Mouse (Mus musculus): ENCODE measurements around the gene Myo1d.
A peak's percentile ranks its signal among the peaks of the same experiment; 100 is the strongest.

Gene Myo1d

DNA sequence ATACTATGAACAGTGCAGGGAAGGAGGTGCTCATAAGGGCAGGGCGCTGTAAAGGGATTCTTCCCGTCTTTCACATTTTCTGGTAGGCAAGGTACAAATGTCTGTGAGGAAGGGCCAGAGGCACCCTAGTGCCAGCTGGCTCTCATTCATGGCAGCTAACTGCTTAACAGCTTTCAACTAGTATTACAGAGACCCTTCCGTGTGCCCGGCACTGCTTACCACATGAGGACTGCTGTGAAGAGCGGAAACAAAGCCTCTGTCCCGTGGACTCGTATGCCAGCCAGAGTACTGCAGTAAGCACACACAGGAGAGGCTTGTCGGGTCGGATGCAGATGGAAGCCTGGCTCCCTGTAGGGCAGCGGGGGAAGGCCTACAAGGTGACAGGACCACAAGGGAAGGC lies 229.6 kb downstream of the Myo1d start:
- no peak for DNase-seq (ENCODE audit: low read depth)

DNA sequence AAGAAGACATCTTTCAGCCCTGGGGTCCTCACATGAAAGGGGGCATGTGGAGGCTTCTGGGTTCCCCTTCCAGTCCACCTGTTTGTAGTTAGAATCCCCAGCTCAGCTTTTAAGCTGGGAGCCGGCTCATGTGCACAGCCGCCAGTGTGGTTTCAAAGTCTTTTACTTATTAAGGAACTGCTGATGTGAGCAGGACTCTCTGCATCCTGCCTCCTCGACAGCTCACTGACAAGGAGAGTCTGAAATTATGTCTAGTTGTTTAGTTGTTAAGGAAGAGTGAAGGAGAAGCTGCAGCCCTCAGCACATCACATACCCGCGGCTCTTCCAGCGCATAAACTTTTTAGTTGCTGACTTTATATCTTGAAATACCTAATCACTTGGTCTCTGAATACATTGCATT lies 230.0 kb downstream of the Myo1d start:
- DNase-seq (ENCODE audit: low read depth): no peak

DNA sequence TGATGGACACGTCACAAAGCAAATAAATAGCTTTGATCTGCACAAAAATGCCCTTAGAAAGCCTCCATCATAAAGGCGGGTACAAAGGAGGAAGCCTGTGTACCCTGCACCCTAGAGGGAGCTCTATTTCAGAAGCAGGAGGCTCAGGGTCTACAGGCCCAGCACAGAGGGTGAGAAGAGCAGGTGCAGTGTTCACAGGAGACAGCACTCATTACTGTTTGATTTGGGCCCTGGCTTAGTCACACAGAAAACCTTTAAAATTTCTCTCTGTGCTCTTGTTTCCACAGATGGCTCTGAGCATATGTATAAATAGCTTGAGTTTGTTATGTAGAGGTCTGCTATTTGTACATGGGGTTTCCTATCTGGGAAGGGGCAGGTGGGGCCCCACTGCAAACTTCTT lies 233.6 kb downstream of the Myo1d start:
- no peak for DNase-seq (ENCODE audit: low read depth)

DNA sequence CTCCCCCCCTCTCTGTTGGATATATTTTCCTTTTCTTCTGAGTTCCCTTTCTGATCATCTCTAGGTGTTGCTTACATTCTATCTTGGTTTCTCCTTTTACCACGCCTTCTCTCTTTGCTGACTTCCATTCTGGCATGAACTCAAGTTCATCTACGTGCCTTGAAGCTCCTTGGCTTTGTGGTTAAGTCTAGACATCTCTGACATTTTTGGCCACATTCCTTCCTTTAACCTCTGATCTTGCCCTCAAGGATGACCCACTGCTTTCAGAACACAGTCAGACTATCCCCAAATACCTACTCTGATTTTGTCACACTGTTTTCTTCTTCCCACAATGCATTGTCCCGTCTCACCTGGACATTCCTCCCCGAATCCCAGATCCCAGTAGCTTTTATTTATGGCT lies 240.8 kb downstream of the Myo1d start:
- no peak for DNase-seq (ENCODE audit: low read depth)

DNA sequence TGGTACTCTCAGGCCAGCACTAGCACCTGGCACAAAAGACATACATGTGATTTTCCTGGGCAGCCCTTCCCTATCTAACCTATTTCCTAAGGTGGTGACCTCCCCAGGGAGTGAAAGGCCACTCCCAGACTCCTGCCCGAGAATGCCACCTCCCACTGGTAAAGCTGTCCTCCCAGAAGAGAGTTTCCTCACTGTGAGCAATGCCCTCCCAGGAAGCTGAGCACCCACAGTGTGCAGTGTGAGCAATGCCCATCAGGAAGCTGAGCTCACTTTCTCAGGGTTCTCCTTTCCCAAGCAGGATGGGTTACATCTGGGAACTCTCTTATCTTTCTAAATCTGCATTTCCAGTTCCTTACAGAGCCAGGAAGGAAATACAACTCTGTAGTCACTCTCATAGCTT lies 246.9 kb downstream of the Myo1d start:
- no peak for DNase-seq (ENCODE audit: low read depth)

DNA sequence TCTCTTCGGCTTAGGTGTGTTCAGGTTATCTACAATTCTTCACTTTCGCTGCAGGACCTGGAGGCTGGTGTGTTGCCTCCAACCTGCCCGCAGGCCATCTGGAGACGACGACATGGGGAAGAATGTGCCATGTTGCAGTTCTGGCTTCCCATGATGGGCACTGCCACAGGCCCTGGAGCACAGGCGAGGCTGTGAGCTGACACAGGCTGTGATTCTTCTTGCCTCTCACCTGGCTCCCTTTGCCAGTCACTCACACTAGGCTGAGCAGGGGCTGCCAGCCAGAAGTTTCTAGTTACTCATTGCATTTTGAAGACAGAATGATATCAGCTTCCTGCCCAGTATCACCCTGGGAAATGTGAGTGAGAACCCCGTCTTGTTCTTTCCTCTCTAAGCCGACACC lies 250.7 kb downstream of the Myo1d start:
- no peak for DNase-seq (ENCODE audit: low read depth)

DNA sequence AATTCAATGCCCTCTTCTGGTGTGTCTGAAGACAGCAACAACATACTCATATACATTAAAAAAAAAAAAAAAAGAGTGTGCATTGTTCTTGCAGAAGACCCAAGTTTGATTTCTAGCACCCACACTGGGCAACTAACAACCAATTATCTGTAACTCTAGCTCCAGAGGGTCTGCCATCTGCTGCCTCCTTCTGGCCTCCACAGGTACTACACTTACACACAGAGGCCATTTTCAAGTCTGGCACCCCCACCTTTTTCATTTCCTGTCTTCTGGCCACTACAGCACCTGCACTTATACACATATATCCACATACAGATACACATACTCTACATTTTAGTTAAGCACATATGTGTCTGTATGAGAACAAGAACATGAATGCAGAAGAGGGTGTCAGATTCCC lies 252.1 kb downstream of the Myo1d start:
- peak; percentile 55 for DNase-seq (ENCODE audit: low read depth)

DNA sequence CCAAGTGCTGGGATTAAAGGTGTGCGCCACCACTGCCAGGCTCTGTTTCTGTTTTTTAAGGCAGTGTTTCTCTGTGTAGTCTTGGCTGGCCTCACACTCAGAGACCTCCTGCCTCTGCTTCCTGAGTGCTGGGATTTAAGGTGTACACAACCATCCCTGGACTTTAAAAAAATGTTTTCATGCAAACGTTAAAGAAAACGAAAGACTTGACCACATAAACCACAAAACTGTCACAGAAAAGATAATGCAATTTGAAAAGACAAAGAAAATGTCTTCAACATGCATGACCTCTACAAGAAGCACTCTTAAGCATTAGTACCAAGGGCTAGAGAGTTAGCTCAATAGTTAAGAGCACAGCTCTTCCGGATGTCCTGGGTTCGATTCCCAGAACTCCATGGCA lies 255.6 kb downstream of the Myo1d start:
- no peak for DNase-seq (ENCODE audit: low read depth)

DNA sequence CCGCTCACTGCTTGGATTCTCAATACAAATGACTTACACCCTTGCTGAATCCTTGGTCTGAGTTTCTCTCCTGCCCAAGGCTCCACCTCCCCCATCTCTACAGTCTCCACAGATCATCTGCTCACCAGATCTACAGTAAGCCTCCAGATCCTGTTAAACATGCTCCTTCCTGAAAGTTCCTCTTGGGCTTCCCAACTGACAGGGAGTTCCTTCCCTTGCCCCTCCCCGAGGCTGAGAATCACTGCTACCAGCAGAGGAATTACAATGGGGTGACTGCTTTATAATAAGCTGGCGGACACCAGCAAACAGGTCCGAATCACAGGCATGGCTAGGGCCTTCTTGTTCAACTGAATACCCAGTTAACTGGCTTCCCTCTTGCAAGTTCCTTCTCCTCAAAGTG lies 256.4 kb downstream of the Myo1d start:
- DNase-seq (ENCODE audit: low read depth): no peak

DNA sequence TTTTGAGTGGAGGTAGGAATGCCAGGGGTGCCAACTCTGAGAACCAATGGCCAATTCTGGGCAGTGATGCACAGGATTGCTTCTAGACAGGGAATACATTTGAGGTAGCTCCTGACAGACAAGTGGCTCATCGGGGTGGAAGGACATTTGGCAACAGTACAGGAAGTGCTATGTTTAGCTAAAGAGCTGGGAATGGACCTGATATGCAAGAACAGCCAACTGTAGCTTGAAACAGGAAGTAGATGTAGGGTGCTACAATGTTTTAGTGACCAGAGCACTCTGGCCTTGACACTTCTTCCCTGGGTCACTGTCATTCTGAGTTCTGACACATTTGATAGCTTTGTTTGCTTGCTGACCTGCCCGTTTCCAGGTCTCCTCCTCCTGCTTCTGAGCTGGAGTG lies 257.0 kb downstream of the Myo1d start:
- no peak for DNase-seq (ENCODE audit: low read depth)

DNA sequence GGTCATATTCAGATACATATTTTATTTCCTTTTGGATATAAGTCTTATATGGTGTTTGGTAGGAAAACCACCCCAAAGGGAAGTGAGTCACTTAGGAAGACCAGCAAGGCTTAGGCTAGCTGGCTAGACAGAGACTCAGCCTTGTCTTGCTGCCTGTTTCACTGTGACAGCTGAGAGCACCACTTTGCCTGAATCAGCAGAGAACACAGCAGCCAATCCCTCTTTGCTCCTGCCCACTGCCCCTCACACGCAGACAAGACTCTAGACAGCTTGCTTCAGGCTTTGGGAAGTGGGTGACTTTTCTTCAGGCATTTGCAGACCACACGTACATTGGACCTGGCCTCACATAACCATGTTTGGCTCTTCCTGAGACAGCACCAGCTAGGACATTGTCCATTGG lies 258.7 kb downstream of the Myo1d start:
- no peak for DNase-seq (ENCODE audit: low read depth)

DNA sequence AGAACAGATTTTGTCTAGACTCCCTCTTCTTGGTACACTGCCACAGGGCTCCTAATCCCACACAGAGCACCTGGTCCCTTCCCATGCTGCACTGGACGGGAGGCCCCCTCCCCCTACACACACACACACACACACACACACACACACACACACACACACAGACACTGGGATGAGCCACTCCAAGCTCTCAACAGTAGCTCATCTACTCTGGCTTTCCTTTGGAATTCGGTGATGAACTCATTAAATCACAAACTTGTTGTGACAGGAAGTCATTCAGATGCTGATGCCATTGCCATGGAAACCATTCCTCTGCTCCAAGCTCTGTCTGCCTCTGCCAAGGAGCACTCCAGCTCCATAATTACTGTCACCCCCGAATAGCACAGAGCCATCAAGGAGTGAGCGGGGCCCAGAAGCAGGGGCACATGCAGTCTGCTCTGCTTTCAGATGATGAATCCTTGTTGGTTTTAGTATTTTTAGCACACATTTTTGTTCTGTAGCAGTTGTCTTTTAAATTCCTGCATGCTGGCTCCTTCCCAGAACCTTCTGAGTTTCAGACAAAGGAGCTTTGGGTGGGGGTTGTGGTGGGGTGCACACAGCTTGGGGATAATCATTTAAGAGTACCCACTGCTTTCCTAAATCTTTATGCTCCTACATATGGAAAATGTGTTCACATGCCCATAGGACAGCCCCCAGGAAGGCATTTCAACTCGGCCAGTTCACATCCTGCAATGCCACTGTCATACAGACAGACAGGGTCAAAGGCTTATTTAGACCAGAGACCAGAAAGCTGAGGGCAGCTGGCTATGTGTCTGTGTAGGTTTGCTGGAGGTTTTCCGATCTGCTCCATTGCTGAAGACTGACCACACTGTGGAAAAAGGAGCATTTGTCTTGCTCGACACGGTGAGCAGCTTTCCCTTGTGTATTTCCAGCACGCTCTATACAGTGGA lies 261.1 kb downstream of the Myo1d start:
- no peak for DNase-seq (ENCODE audit: low read depth)

DNA sequence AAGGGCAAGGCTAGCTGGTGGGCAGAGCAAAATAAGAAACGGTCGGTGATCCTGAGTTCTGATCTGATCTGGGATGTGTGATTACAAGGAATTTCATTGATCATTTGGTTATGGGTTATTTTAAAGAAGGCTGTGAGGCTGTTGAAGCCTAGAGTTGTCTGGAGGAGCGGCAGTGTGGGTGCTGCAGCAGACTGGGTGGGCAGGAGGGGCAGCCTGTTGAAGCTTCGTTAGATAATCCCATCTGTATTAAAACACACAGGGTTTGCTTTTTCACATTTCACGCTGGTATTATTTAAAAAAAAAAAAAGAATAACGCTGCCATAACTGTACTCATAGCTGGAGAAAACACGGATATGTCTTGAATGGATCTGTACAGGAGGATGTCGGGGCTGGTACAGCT lies 263.9 kb downstream of the Myo1d start:
- no peak for DNase-seq (ENCODE audit: low read depth)

DNA sequence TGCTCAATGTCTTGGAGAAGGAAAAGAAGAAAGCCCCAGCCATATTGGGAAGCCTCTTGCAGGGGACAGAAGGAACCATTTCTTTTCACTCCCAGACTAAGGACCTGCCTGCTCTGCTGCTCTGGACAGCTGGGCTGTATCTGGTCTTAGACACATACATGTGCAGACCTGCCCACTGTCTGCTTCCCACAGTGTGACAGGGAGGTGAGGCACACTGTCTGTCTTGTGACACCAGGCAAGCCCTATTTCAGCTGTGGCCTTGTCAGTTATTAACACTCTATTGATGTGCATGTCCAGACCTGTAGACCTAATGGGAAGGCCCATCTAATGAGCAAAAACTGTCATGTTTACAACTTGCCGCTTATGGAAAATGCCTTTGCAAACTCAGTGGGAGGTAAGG lies 264.5 kb downstream of the Myo1d start:
- no peak for DNase-seq (ENCODE audit: low read depth)

DNA sequence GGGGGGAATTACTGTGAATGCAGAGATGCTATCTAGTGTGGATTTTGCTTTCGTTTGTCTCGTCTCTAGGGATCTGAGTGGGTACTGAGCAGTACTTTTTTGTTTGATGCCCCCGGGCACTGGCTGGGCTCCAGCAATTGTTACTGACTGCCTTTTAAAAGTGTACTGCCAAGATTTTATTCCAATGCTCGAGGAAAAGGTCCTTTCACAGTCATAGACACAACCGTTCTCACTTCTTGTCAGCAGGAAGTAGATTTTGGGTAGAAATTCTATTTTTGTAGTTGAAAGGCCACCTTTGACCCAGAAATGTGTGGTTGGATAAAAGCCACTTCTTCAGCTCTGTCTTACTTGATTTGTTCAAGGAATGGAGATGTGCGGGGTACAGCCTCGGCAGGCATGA lies 266.0 kb downstream of the Myo1d start:
- DNase-seq (ENCODE audit: low read depth): peak; percentile 56

DNA sequence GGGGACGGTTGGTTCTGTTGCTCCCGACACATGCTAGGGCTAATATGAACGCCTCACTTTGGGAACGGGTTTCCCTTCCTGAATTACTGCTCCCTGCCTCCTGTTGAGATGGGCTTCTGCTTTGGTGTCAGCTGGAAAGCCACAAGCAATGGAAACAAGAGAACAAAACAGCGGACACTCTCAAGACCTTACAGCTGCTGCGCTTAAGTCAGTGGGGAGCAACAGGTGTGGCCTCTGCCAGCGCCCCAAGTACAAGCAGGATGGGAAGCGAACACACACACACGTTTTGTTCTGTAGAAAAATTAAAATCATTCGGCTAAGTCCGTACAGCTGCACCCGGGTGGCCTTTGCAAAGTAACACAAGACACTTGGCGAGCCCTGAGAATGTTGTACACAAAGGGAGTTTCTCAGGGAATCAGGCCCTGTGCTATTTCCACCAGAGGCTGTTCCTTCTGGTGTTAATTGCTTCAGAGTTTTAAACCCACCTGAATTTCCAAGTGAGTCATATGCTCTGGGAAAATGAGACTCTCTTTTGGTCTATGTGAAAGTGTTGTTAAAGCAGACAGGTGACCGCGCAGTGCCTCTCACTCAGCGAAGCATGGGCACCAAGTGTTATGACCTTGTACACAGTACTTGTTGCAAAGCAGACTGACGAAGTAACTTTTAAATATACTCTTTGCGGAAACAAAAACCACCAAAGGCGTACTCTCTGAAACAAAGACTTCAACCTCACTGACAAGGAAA lies 267.3 kb downstream of the Myo1d start:
- peak; percentile 40 for DNase-seq (ENCODE audit: low read depth)

DNA sequence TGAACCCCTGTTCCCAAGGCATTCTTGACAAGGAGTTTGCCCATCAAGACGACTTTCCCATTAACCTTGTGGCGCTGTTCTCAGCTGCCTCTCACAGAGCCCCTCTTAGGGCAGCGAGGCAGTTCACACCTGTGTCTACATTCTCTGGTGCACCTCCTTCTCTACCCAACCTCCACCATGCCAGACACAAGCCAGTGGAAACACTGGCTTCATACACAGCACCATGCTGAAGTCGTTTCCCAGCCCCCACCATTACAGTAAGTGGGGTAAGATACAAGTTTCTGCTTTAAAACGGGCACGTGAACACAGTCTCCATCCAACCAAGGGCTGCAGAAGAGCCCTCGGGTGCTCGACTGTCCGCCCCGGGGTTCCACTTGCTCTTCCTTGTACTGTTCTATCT lies 269.7 kb downstream of the Myo1d start:
- peak; percentile 26 for DNase-seq (ENCODE audit: low read depth)

DNA sequence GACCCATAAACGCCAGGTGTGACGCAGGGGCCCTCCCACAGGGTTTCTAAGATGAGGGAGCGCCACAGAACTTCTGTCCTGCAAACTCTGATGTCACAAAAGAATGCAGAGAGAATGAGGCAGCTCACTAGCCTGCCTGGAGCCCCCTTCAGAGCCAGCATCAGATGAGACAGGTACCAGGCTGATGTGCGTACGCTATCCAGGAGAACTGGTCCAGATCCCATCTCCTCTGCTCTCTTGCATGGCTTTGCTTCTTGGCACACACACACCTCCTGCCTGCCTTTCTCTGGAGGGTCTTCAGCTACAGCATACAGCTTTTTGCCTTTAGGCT lies 270.7 kb downstream of the Myo1d start:
- DNase-seq (ENCODE audit: low read depth): no peak

DNA sequence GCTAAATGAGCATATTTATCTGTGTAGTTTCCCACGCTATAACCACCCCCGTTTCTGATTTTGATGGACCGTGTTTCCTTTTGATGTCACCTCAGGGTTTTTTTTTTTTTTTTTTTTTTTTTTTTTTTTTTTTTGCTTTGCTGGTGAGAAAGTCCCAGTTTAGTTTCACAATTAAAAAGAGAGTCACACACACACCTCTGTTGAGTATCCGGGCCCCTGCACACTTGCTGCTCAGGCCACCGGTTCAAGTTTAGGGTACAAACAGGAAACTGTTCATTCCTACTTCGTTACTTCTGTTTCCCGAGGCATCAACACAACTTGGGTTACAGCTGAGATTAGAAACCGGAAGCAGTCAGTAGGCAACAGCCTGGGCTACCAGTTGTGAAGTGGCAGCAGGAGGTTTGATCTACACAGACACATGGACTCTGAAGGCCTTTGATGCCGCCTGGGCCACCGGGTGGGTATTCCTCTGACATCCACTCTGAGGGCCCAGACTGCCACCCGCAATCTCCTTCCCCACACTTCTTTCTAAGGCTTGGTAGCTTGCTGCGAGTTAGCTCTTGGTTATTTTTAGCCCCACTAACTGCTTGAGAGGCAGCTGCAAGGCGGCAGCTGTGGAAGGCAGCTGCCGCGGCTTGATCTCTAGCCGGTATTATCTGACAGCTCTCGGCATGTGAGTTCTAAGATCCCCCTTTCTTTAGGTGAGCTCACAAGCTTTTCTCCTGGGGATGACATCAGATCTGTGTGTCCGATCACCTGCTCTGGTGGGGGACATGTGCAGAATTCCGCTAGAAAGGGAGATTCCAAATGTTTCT lies 271.3 kb downstream of the Myo1d start:
- peak; percentile 90 for DNase-seq (ENCODE audit: low read depth)

DNA sequence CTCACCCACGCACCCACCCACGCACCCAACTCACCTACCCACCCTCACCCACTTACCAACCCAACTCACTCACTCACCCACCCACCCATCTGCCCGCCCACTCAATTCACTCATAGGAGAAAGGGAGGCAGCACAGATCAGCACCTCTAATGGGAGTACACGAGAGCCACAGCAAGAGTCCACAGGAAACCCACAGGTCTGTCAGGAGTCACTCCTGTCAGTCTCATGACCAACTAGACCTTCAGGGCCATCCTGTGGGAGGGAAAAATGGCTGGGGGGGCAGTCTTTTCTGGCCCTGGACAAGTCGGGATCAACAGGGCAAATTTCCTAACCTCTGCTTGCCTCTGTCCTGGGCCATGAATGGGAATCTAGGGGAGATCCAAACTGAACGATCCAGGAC lies 272.0 kb downstream of the Myo1d start:
- no peak for DNase-seq (ENCODE audit: low read depth)

DNA sequence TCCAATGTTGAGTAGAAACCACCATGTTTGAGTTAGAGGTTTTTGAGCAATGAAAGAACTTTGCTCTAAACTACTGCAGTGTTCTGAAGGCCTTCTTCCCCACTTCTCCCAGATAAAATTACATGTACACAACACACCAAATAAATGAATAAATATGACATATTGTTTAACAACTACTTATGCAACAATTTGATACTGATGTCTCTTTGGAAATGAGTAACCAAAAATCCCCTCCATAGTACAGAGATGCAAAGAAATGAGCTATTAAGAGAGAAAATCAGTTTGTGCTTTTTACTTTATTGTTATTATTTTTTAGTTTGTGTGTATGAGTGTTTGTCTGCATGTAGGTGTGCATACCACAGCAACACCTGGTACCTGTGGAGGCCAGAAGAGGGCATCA lies 273.3 kb downstream of the Myo1d start:
- peak; percentile 32 for DNase-seq (ENCODE audit: low read depth)

DNA sequence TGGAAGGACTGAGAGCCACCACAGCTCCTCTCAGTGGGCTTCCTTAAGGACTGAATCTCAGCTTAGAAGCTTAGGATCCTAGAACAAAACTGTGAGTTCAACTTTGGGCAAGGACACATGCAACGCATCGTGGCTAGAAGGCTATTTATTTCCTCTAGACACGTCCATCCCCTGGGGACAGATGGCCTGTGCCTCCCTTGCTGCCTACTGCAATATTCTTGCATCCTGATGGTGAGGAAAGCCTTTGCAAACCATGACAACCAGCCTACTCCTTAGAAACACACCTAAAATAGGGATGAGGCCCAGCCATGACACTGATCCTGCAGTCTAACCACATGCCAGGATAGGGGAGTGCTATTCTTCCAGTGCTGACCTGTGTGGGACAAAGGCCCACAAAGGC lies 274.2 kb downstream of the Myo1d start:
- DNase-seq (ENCODE audit: low read depth): no peak
